Mouse (Mus musculus) thymus, adult 2 months (tissue): ENCODE results near the gene Prkg2. TPM values are rescaled to one million over a fixed set of nuclear protein-coding genes. Genes with fewer than 3 reads are reported as not detected.

Source experiments
- DNase-seq: peaks from one replicate; pipeline ENCODE4 v3.0.0; 2021
- H3K27ac ChIP-seq: fragments of 200-500 bp; 2 replicates; pipeline ENCODE4 v1.5.1; 2012; ENCODE audit warnings: low read length, control low read depth; ENCODE audit not compliant: control insufficient read depth, insufficient read depth
- H3K27me3 ChIP-seq: fragments of 200-500 bp; 2 replicates; pipeline ENCODE4 v1.6.1; 2012; ENCODE audit warnings: mild to moderate bottlenecking, low read length, moderate library complexity, mixed read lengths; ENCODE audit not compliant: control insufficient read depth, insufficient read depth
- H3K36me3 ChIP-seq: fragments of 200-500 bp; 2 replicates; pipeline ENCODE4 v1.6.1; 2012; ENCODE audit warnings: mild to moderate bottlenecking, low read length, moderate library complexity; ENCODE audit not compliant: control insufficient read depth, insufficient read depth
- H3K4me1 ChIP-seq: fragments of 200-500 bp; replicated peaks from 2 replicates; pipeline ENCODE4 v1.6.1; 2012; ENCODE audit warnings: low read length; ENCODE audit not compliant: control insufficient read depth, insufficient read depth
- H3K4me3 ChIP-seq: fragments of 200-500 bp; 2 replicates; pipeline ENCODE4 v1.5.1; 2012; ENCODE audit warnings: mild to moderate bottlenecking, low read length, control low read depth, moderate library complexity; ENCODE audit not compliant: control insufficient read depth, insufficient read depth
- CTCF ChIP-seq: fragments of 200-500 bp; IDR thresholded peaks from 2 replicates; pipeline ENCODE4 v1.5.1; 2012; ENCODE audit warnings: mild to moderate bottlenecking, control low read depth, low read length, moderate library complexity, borderline replicate concordance; ENCODE audit not compliant: control insufficient read depth, poor library complexity, insufficient read depth; ENCODE audit errors: extremely low read depth
- POLR2A ChIP-seq: fragments of 200-500 bp; IDR thresholded peaks from 2 replicates; pipeline ENCODE4 v1.6.1; 2012; ENCODE audit warnings: mild to moderate bottlenecking, low read length, control low read depth, moderate library complexity; ENCODE audit not compliant: control insufficient read depth, poor library complexity, insufficient read depth; ENCODE audit errors: extremely low read depth
- WGBS: fragments of 180-500 bp; shearing (Covaris S2); methylation state at CpG from one replicate; pipeline ENCODE4 v1.1.7; 2018; 5-methylcytosine and 5-hydroxymethylcytosine counted together
- polyA plus RNA-seq: library from polyadenylated mRNA; depleted of rRNA; stranded (reverse); fragments of >200 nt; gene quantifications from 2 replicates; pipeline ENCODE4 v1.2.3, GENCODE M21; 2012; rRNA removed

The Prkg2 gene
- polyA plus RNA-seq, result 0.13 and 0.15 TPM in 2 replicates

GRCm38 (mm10) chr5:99036596-99037441, at the start of gene Prkg2:
Gene Prkg2 (minus strand): TSS chr5:99037351.
- no peak for DNase-seq
- Histone ChIP-seq H3K36me3 (no peaks in the 10 kb centered on the region), H3K4me1 (no peaks in the 10 kb centered on the region), H3K4me3 (no peak within 1 kb of the TSS), H3K27ac (no peak within 1 kb of the TSS), H3K27me3 (peaks cover 4% of the 10 kb centered on the region; the same call in 1 of the 2 replicates)
- WGBS, result 5% methylated on average over 94 of the region's 94 CpGs
- TF ChIP-seq POLR2A (no peak), CTCF (no peak)

GRCm38 (mm10) chr5:99083955-99084354, 46.8 kb upstream of the Prkg2 start:
- no peak overlapping the region for H3K27ac ChIP-seq
- H3K27me3 ChIP-seq, result no peaks in the 10 kb centered on the region
- no peak for DNase-seq
- H3K4me3 ChIP-seq, result no peak overlapping the region
- 47% methylated on average over 5 of the region's 5 CpGs for WGBS
- H3K36me3 ChIP-seq, result no peaks in the 10 kb centered on the region
- no peaks in the 10 kb centered on the region for H3K4me1 ChIP-seq
- TF ChIP-seq POLR2A (no peak), CTCF (no peak)

DNA sequence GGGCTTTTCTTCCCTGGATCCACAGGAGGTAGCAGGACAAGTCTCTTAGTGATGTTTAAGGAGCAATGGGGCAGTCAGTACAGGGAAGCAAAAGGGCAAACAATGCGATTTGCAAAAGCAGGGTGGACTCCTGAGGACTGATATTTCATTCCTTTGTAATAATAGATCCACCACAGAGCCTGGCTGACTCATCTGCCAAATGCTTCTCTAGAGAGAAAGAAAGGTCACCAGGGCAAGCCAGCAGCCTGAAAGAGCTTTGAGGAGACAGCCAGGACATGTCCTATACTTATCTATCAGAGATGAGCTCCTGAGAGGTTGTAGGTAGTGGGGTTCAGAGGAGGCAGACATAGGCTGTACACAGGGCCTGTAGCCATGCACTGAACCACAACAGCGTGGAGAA, 41.2 kb upstream of the Prkg2 start:
- Histone ChIP-seq H3K4me1 (no peaks in the 10 kb centered on the region), H3K27ac (no peak overlapping the region), H3K4me3 (no peak overlapping the region), H3K36me3 (no peaks in the 10 kb centered on the region), H3K27me3 (no peaks in the 10 kb centered on the region)
- TF ChIP-seq POLR2A, result no peak
- TF ChIP-seq CTCF, result no peak
- WGBS, result 71% methylated on average over 2 of the region's 2 CpGs
- DNase-seq, result no peak

- no peaks in the 10 kb centered on the region for H3K27me3 ChIP-seq
- TF ChIP-seq CTCF (no peak), POLR2A (no peak)
- no peak for DNase-seq
Measured at GRCm38 (mm10) chr5:99068391-99068790, 31.2 kb upstream of the Prkg2 start.

DNA sequence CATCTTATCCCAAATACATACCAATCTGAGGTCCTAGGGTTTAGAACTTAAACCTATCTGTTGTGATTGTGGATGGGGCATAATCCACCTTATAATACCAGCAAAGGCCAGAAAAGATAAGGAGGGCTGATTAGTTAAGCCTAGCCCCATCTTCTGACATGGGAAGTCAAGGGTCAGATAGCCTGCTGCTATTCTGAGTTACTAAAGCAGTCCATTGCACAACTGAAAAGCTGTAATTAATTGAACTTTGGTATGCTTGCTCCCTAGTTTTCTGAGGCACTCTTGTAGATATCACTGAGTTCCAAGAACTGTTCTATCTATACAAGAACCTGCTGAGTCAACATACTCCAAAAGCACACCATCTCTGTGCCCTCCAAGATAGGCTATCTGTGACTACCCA, 25.4 kb upstream of the Prkg2 start:
- no peaks in the 10 kb centered on the region for H3K4me1 ChIP-seq
- no peak overlapping the region for H3K27ac ChIP-seq
- H3K4me3 ChIP-seq, result no peak overlapping the region
- no peaks in the 10 kb centered on the region for H3K27me3 ChIP-seq
- TF ChIP-seq POLR2A, result no peak
- TF ChIP-seq CTCF, result no peak
- no peak for DNase-seq
- no peaks in the 10 kb centered on the region for H3K36me3 ChIP-seq

More at GRCm38 (mm10) chr5:99068391-99068790, 31.2 kb upstream of the Prkg2 start:
- no peaks in the 10 kb centered on the region for H3K36me3 ChIP-seq
- H3K27ac ChIP-seq, result no peak overlapping the region
- no peak overlapping the region for H3K4me3 ChIP-seq
- no peaks in the 10 kb centered on the region for H3K4me1 ChIP-seq
- WGBS, result 93% methylated on average over 2 of the region's 2 CpGs

GRCm38 (mm10) chr5:99039021-99039420, 1.9 kb upstream of the Prkg2 start:
- no peaks in the 10 kb centered on the region for H3K4me1 ChIP-seq
- H3K27me3 ChIP-seq, result peaks cover 4% of the 10 kb centered on the region; the same call in 1 of the 2 replicates
- H3K4me3 ChIP-seq, result no peak overlapping the region
- TF ChIP-seq CTCF (no peak), POLR2A (no peak)
- 94% methylated on average over 6 of the region's 6 CpGs for WGBS
- DNase-seq, result no peak
- no peaks in the 10 kb centered on the region for H3K36me3 ChIP-seq
- H3K27ac ChIP-seq, result no peak overlapping the region

GRCm38 (mm10) chr5:99037442-99037811, 276 bp upstream of the Prkg2 start:
- Histone ChIP-seq H3K27ac (no peak overlapping the region), H3K4me3 (no peak overlapping the region), H3K27me3 (peaks cover 4% of the 10 kb centered on the region; the same call in 1 of the 2 replicates), H3K4me1 (no peaks in the 10 kb centered on the region), H3K36me3 (no peaks in the 10 kb centered on the region)
- no peak for TF ChIP-seq POLR2A
- TF ChIP-seq CTCF, result no peak
- no peak for DNase-seq
- WGBS, result 12% methylated on average over 9 of the region's 9 CpGs

DNA sequence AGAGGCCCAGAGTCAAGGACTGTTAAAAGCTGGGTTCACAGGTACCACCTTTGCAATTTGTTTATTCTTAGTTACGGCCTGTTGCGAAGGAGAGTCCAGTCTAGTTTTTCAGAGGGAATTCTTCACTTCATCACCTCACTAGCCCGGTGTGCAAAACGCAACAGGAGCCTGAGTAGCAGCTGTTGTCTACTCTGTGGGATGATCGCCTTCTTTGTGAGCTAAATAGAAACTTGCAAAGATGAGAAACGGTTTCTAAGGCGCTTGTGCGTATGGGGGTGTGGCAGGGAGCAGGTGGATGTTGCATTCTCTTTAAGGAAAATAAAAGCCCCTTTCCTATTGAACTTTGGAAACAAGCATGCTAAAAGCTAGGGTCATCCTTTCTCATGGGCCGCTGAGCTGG, 1.2 kb downstream of the Prkg2 start:
- DNase-seq, result no peak
- H3K4me1 ChIP-seq, result no peaks in the 10 kb centered on the region
- H3K36me3 ChIP-seq, result no peaks in the 10 kb centered on the region
- 67% methylated on average over 9 of the region's 9 CpGs for WGBS
- TF ChIP-seq CTCF (no peak), POLR2A (no peak)
- H3K27ac ChIP-seq, result no peak overlapping the region
- peaks cover 4% of the 10 kb centered on the region; the same call in 1 of the 2 replicates for H3K27me3 ChIP-seq
- H3K4me3 ChIP-seq, result no peak overlapping the region
